Mouse (Mus musculus): ENCODE results near the gene Fgd1. TPM values are rescaled to one million over a fixed set of nuclear protein-coding genes. Genes with fewer than 3 reads are reported as not detected.

Fgd1 gene
- total RNA-seq (2021): 24.6 and 35.0 TPM in 2 replicates
- long read RNA-seq, full-length matches to known transcripts: 5 of 18 reads
- long read RNA-seq, partial matches to known transcripts: 7 of 18 reads
- long read RNA-seq, other reads (novel, unspliced or antisense): 6 of 18 reads

- DNase-seq: no peak
Observed at GRCm38 (mm10) chrX:151045850-151046249, at the start of gene Fgd1. TSS of gene Fgd1 (plus strand) at chrX:151046150.

- no peak for DNase-seq
Observed at GRCm38 (mm10) chrX:150996775-150997174, 49.2 kb upstream of the Fgd1 start.

GRCm38 (mm10) chrX:151016938-151017877 is 28.7 kb upstream of the Fgd1 start, which contains the start of gene Gnl3l:
TSS of gene Gnl3l (minus strand) at chrX:151017322.
- DNase-seq: peak; percentile 85

DNA sequence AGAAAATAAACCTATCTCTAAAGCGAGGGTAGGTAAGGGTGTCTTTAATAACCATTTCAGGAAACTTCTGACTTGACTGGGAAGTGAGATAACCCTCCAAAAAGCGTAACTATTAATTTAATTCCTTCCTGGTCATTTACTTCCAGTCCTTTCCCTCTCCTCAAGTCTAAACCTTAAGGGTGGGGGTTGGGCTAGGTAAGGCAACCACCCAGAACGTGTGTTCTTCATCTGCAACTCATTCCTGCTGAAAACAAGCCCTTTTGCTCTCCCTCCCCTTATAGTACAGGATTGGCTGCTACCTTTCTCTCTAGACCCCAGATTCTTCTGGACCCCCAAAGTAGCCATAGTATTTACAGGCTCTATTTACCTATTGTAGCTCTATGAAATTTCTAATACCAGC is 28.1 kb upstream of the Fgd1 start:
- DNase-seq: no peak

DNA sequence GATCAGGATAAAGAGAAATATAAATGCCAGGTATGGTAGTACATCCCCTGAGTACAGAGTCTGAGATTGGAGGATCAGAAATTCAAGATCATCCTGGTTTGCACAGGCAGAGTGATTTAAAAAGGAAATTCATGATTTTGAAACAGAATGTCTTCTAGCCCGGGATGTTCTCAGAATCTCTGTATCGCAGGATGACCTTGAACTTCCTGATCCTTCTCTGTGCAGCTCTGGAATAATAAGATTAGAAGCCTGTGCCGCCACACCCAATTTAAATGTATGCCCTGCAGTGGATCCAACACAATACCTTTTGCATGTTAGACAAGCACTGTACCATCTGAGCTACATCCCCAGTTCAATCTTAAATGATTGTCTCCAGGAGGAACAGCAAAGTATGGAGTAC is 27.2 kb upstream of the Fgd1 start:
- no peak for DNase-seq

- DNase-seq: no peak
Observed at GRCm38 (mm10) chrX:151031400-151031799, 14.6 kb upstream of the Fgd1 start.

- no peak for DNase-seq
Observed at GRCm38 (mm10) chrX:151041223-151041622, 4.7 kb upstream of the Fgd1 start.

GRCm38 (mm10) chrX:151046321-151046720 is 371 bp downstream of the Fgd1 start:
- DNase-seq: no peak

DNA sequence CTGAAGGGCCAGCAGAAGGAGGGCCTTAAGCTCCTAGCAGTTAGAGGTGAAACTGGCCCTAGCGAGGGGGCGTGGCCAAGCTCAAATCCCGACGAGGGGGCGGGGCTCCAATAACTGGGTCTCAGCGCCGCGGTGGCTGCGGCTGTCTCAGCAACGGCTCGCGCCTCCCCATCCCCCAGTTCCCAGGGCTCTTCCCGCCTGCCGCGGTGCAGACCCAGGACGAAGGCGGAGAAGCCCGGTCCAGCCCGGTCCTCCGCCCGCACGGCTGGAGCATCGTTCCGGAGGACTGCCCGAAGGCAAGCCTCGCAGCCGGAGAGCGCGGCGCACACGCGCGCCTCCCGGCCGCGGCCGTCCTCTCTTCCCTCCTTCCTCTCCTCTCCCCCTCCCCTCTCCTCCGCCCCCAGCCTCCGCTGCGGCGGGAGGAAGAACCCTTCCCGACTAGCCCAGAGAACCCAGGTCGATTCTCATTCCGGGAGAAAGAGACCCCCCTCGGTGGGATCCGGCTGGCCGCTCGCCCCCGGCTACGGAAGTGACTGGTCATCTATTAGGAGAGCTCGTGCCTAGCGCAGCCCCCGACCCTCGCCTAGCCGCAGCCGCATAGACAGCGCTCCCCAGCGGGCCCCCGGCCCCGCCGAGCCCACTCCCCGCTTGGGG is 954 bp downstream of the Fgd1 start:
- DNase-seq: peak; percentile 88

GRCm38 (mm10) chrX:151047431-151048058 is 1.6 kb downstream of the Fgd1 start:
- peak; percentile 40 for DNase-seq

DNA sequence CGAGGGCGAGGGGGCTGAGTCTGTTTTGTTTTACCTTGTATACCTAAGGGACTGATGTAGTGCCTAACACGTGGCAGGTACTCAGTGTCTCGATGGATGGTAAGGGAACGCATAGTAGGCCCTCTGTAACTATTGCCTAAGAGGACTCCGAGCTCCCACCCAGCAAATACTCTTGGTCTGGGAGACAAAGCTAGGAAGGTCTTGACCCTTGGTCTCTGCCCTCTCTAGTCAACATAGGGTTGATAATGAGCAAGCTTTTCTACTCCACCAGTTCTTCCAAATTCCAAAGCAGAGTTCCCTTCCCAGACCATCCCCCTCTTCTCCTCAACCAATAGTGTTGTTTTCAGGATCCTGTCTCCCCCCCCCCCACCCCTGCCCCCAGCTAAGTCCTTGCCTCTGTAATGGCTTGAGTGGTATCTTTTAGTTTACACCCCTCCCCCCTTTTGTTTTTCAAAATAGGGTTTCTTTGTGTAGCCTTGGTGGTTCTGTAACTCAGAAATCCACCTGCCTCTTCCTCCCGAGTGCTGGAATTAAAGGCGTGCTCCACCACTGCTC is 3.8 kb downstream of the Fgd1 start:
- no peak for DNase-seq

- peak; percentile 70 for DNase-seq
Observed at GRCm38 (mm10) chrX:151050337-151050736, 4.4 kb downstream of the Fgd1 start.

GRCm38 (mm10) chrX:151054489-151054888 is 8.5 kb downstream of the Fgd1 start:
- no peak for DNase-seq

GRCm38 (mm10) chrX:151055559-151055958 is 9.6 kb downstream of the Fgd1 start:
- DNase-seq: peak; percentile 15

DNA sequence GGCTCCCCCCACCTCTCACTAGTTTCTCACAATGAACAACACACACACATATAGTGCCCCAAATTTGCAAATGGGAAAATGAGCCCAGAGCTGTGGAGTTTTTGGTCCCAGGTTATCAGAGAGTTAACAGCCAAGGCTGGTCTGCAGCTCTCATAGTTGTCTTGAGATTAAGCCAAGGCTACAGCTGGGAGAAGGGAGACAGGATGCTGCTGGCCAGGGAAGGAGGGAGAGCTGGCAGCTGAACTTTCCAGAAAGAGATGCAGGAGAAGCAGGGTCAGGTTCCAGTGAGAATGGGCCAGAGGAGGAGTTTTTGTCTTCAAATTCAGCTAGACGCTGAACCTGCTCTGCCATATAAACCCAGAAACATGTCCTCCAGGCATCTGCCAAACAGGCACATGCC is 13.4 kb downstream of the Fgd1 start:
- DNase-seq: no peak

- DNase-seq: no peak
Observed at GRCm38 (mm10) chrX:151061615-151062299, 15.8 kb downstream of the Fgd1 start.

- peak; percentile 62 for DNase-seq
Observed at GRCm38 (mm10) chrX:151066071-151066666, 20.2 kb downstream of the Fgd1 start.

DNA sequence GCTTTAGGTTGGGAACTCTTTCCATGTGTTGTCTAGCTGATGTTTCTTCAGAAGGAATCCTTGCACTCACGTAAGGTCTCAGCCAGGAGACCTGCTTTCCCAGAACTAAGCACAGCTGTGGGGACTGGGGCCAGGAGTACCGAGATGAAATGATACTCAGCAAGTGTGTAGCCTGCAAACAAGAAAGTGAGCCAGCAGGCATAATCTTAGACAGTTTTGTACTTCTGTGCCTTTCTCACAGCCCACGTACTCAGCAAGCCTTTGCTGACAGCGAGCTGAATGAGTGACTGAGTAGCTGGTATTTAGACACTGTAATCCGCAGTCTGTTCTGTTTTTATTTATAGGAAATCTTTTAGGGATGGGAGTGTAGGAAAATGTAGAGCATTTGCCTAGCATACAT is 21.9 kb downstream of the Fgd1 start:
- DNase-seq: no peak

DNA sequence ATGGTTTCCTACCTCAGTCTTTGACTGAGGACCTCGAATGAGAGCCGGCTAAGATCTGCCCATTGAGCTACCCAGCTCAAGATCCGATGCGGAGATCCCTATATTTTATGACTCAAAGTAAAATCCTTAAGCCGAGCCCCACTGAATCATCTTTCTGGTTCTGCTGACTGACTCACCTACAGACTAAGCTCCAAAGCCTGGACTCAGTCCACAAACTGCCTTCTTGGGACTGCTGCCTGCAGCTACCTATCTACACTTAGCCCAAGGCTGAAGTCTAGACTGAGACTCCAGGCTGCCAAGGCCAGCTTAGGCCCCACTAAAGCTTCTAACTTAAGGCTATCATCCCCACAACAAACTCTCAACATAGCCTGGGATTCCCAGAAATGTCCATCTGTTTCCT is 30.1 kb downstream of the Fgd1 start:
- DNase-seq: no peak

- DNase-seq: no peak
Observed at GRCm38 (mm10) chrX:151076941-151077485, 31.1 kb downstream of the Fgd1 start.

GRCm38 (mm10) chrX:151085599-151085998 is 39.6 kb downstream of the Fgd1 start:
- DNase-seq: no peak

Data from adrenal gland, postnatal 25 days (tissue).